Mouse (Mus musculus): ENCODE measurements at regions not wholly inside any gene's neighbourhood (a gene's known extent, or its start where the extent isn't known, plus 50 kb on each side); places are given as distances from the start of the nearest gene placed in this dataset.

- DNase-seq (ENCODE audit: low read depth, low spot score) = no peak
- H3K27me3 ChIP-seq (ENCODE audit: control insufficient read depth, insufficient read depth, low read length, poor library complexity, severe bottlenecking) = no peaks in the 10 kb centered on the region
- H3K36me3 ChIP-seq (ENCODE audit: control insufficient read depth, insufficient read depth, low read length, poor library complexity, severe bottlenecking) = no peaks in the 10 kb centered on the region
These were observed 108.8 kb upstream of the Lgalsl start for GRCm38 (mm10) chr11:20939644-20940043.

DNA sequence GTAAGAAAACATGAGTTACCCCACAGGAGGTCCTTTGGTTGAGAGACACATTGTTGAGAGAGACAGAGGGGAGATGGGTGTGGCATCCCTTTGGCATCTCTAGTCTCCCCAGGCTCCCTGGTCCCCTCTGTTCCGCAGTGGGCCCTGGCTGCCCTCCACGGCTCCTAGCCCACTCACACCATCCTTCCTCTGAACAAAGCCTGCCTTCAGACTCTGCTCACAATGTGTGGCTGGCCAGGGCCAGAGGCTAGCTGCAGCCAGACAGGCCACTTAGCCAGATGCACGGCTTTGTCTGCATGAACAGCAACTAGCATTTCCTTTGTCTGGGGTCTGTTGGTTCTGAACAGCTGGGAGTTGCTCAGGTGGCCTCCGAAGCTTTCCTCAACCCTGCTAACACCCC, 110.7 kb upstream of the Lgalsl start:
- no peaks in the 10 kb centered on the region for H3K36me3 ChIP-seq (ENCODE audit: control insufficient read depth, insufficient read depth, low read length, poor library complexity, severe bottlenecking)
- DNase-seq (ENCODE audit: low read depth, low spot score) = no peak
- no peaks in the 10 kb centered on the region for H3K27me3 ChIP-seq (ENCODE audit: control insufficient read depth, insufficient read depth, low read length, poor library complexity, severe bottlenecking)

DNA sequence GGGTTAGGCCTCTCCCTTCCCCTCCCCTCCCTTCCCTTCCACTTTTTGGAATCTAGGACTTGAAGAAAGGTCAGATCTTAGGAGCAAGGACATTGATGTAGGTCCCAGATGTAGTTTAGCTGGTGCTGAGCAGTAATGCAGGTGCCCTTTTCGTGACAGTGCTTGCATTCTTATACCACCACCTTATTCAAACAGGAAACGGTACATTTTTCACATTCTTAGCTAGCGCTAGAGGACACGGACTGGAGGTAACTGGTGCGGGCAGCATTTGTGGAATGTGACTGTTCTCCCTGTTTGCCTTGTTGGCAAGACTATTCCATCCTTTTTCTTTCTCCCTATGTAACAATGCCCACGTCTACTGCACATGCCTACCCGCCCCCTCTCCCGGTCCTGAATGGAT, 124.7 kb upstream of the Lgalsl start:
- no peaks in the 10 kb centered on the region for H3K36me3 ChIP-seq (ENCODE audit: control insufficient read depth, insufficient read depth, low read length, poor library complexity, severe bottlenecking)
- H3K27me3 ChIP-seq (ENCODE audit: control insufficient read depth, insufficient read depth, low read length, poor library complexity, severe bottlenecking) = no peaks in the 10 kb centered on the region
- no peak for DNase-seq (ENCODE audit: low read depth, low spot score)

- Histone ChIP-seq H3K36me3 (ENCODE audit: control insufficient read depth, insufficient read depth, low read length, poor library complexity, severe bottlenecking) (no peaks in the 10 kb centered on the region), H3K27me3 (ENCODE audit: control insufficient read depth, insufficient read depth, low read length, poor library complexity, severe bottlenecking) (no peaks in the 10 kb centered on the region)
- DNase-seq (ENCODE audit: low read depth, low spot score) = no peak
These were observed 126.9 kb upstream of the Lgalsl start for GRCm38 (mm10) chr11:20957766-20958165.

DNA sequence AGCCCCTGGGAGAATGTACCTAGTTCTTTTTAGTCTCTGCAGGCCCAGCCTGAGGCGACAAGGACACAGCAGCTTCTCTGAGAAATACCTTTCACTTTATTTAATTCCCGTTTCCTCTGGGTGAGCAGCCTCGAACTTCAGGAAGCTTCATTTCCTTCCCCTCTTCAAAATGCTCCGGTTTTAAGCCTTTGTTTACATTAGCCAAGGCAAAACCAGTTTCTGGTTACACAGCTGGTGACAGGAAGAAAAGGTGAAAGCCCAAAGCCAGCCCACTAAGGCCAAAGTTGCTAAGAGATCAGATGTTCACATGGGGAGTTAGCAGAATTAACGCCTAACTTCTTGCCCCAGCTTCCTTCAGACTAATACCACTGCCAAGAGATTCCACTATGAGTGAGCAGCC, 127.4 kb upstream of the Lgalsl start:
- no peaks in the 10 kb centered on the region for H3K36me3 ChIP-seq (ENCODE audit: control insufficient read depth, insufficient read depth, low read length, poor library complexity, severe bottlenecking)
- no peak for DNase-seq (ENCODE audit: low read depth, low spot score)

GRCm38 (mm10) chr11:20960066-20960465, 129.2 kb upstream of the Lgalsl start:
- DNase-seq (ENCODE audit: low read depth, low spot score) = no peak
- Histone ChIP-seq H3K36me3 (ENCODE audit: control insufficient read depth, insufficient read depth, low read length, poor library complexity, severe bottlenecking) (no peaks in the 10 kb centered on the region), H3K27me3 (ENCODE audit: control insufficient read depth, insufficient read depth, low read length, poor library complexity, severe bottlenecking) (no peaks in the 10 kb centered on the region)

More for the DNA sequence above, 127.4 kb upstream of the Lgalsl start:
- no peaks in the 10 kb centered on the region for H3K27me3 ChIP-seq (ENCODE audit: control insufficient read depth, insufficient read depth, low read length, poor library complexity, severe bottlenecking)

DNA sequence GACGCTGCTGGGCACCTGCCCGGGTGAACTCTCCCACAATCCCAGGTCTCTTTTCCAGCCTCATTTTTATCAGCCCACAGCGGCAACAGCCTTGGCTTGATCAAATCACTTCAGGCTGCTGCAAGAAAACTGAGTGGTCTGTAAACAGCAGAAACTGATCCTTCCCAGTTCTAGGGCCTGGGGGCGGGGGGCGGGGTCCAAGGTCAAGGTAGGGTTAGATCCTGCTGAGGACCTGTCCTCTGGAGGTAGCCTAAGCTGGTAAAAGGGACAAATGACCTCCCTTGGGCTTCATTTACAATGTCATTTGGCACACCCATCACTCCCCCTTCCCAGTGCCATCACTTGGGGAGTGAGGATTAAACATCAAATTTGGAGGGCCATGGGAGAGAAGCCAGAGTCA, 129.9 kb upstream of the Lgalsl start:
- Histone ChIP-seq H3K36me3 (ENCODE audit: control insufficient read depth, insufficient read depth, low read length, poor library complexity, severe bottlenecking) (no peaks in the 10 kb centered on the region), H3K27me3 (ENCODE audit: control insufficient read depth, insufficient read depth, low read length, poor library complexity, severe bottlenecking) (no peaks in the 10 kb centered on the region)
- no peak for DNase-seq (ENCODE audit: low read depth, low spot score)

- DNase-seq (ENCODE audit: low read depth, low spot score) = no peak
- H3K27me3 ChIP-seq (ENCODE audit: control insufficient read depth, insufficient read depth, low read length, poor library complexity, severe bottlenecking) = no peaks in the 10 kb centered on the region
- H3K36me3 ChIP-seq (ENCODE audit: control insufficient read depth, insufficient read depth, low read length, poor library complexity, severe bottlenecking) = no peaks in the 10 kb centered on the region
These were observed 129.5 kb upstream of the Peli1 start for GRCm38 (mm10) chr11:20961626-20962025.

- H3K27me3 ChIP-seq (ENCODE audit: control insufficient read depth, insufficient read depth, low read length, poor library complexity, severe bottlenecking) = no peaks in the 10 kb centered on the region
- H3K36me3 ChIP-seq (ENCODE audit: control insufficient read depth, insufficient read depth, low read length, poor library complexity, severe bottlenecking) = no peaks in the 10 kb centered on the region
- DNase-seq (ENCODE audit: low read depth, low spot score) = no peak
These were observed 125.4 kb upstream of the Peli1 start for GRCm38 (mm10) chr11:20965575-20966239.

- Histone ChIP-seq H3K36me3 (ENCODE audit: control insufficient read depth, insufficient read depth, low read length, poor library complexity, severe bottlenecking) (no peaks in the 10 kb centered on the region), H3K27me3 (ENCODE audit: control insufficient read depth, insufficient read depth, low read length, poor library complexity, severe bottlenecking) (no peaks in the 10 kb centered on the region)
- no peak for DNase-seq (ENCODE audit: low read depth, low spot score)
These were observed 123.6 kb upstream of the Peli1 start for GRCm38 (mm10) chr11:20967321-20967984.

- Histone ChIP-seq H3K36me3 (ENCODE audit: control insufficient read depth, insufficient read depth, low read length, poor library complexity, severe bottlenecking) (no peaks in the 10 kb centered on the region), H3K27me3 (ENCODE audit: control insufficient read depth, insufficient read depth, low read length, poor library complexity, severe bottlenecking) (no peaks in the 10 kb centered on the region)
- DNase-seq (ENCODE audit: low read depth, low spot score) = no peak
These were observed 122.8 kb upstream of the Peli1 start for GRCm38 (mm10) chr11:20968341-20968740.

DNA sequence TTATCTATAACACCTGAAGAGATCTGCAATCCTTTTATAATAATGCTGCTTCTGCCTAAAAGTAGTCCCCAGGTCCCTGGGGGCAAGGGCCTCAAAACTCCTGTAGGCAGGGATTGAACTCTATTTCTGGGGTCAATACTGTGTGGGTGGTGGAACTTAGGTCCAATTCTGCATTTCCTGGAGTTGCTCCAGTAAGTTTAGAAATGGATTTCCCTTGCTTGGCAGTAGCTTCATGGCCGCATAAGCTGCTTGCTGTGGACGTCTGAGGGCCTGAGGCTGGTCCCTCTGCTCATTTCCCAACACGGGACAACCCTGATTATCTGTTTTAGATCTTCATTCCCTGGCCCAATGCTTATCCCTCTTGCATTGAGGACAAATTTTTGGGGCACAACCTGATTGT, 118.0 kb upstream of the Peli1 start:
- Histone ChIP-seq H3K27me3 (ENCODE audit: control insufficient read depth, insufficient read depth, low read length, poor library complexity, severe bottlenecking) (no peaks in the 10 kb centered on the region), H3K36me3 (ENCODE audit: control insufficient read depth, insufficient read depth, low read length, poor library complexity, severe bottlenecking) (no peaks in the 10 kb centered on the region)
- DNase-seq (ENCODE audit: low read depth, low spot score) = no peak

DNA sequence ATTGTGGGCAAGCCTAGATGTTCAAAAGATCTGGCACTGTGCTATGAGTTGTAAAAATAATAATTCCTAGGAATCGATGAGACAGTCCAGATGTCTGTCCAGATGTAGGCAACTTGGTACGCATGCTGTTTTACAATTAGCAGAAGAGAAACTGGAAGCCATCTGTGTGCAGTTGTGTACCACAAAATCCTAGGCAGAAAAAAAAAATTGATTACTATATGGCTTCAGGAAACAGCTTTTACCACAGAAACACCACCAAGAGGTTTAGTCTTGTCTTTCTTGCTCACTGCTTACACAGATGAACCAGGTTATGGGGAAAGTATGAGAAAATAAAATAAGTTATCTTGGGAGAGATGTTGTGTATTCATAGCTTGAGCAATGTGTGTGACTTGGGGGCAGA, 109.5 kb upstream of the Peli1 start:
- DNase-seq (ENCODE audit: low read depth, low spot score) = no peak
- no peaks in the 10 kb centered on the region for H3K36me3 ChIP-seq (ENCODE audit: control insufficient read depth, insufficient read depth, low read length, poor library complexity, severe bottlenecking)
- H3K27me3 ChIP-seq (ENCODE audit: control insufficient read depth, insufficient read depth, low read length, poor library complexity, severe bottlenecking) = no peaks in the 10 kb centered on the region

- Histone ChIP-seq H3K36me3 (ENCODE audit: control insufficient read depth, insufficient read depth, low read length, poor library complexity, severe bottlenecking) (no peaks in the 10 kb centered on the region), H3K27me3 (ENCODE audit: control insufficient read depth, insufficient read depth, low read length, poor library complexity, severe bottlenecking) (no peaks in the 10 kb centered on the region)
- DNase-seq (ENCODE audit: low read depth, low spot score) = no peak
These were observed 109.1 kb upstream of the Peli1 start for GRCm38 (mm10) chr11:20982010-20982409.

DNA sequence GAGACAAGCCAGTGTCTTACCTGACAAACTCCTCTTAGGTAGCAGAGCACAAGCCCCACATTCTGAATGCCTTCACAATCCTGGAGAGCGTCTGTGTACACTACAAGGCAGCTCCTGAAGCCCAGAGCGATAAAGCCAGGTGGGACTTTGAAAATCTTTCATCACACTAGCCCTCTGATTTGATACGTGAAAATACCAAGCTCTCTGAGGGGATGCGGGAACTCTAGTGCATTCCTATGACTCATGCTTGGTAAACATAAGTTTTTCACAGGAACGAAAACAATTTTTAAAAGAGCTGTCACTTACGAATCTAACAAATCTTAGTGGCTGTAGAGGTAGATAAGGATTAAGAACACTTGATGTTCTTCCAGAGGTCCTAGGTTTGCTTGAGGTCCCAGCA, 108.6 kb upstream of the Peli1 start:
- no peak for DNase-seq (ENCODE audit: low read depth, low spot score)
- no peaks in the 10 kb centered on the region for H3K27me3 ChIP-seq (ENCODE audit: control insufficient read depth, insufficient read depth, low read length, poor library complexity, severe bottlenecking)
- no peaks in the 10 kb centered on the region for H3K36me3 ChIP-seq (ENCODE audit: control insufficient read depth, insufficient read depth, low read length, poor library complexity, severe bottlenecking)

Data from splenic B cell, adult 2 months (primary cell).